Mouse (Mus musculus) cerebellum, postnatal 4 days (tissue): ENCODE measurements at regions not wholly inside any gene's neighbourhood (a gene's known extent, or its start where the extent isn't known, plus 50 kb on each side); places are given as distances from the start of the nearest gene placed in this dataset.

ENCODE experiments used
- DNase-seq, 2 experiments: peaks; one replicate each; pipeline ENCODE4 v3.0.0; 2022; ENCODE audit warnings: low spot score in 2 of 2, mixed read lengths in 1 of 2

DNA sequence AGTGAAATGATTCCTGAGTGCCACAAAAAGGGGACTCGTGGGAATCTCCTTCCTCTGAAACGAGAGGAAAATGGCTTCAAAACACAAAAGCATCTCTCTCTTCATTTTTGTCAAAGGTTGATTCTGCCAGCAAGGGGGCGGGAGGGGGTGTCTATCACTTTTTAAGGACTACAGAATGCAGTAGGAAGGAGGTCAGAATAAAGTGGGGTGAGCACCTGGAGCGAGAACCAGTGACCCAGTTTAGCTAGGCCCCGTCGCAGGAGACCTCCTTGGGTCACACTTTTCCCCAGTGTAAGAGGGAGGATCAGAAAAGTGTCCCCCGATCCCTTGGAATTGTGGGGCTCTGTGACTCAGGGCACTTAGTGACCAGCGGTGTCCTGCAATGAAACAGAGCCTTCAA is 133.1 kb downstream of the Tgfb2 start:
- no peak for DNase-seq

DNA sequence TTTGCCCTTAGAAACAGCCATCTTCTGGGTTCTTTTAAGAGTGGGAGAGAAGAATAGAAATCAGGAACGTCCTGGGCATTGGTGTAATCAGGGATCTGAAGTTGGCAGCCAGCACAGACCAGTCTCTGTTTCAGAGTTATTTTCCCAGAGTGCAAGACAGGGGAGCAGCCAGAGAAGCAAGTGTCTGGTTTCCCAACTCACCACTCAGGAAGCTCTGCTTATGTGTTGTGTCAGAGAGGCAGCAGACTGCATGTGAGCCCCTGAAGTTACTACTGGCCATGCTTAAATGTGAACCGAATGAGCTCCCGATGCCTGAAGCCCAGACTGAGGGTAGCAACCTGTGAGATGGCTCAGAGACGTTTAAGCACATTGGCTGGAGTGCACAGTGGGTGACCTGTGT is 133.7 kb downstream of the Tgfb2 start:
- no peak for DNase-seq

DNA sequence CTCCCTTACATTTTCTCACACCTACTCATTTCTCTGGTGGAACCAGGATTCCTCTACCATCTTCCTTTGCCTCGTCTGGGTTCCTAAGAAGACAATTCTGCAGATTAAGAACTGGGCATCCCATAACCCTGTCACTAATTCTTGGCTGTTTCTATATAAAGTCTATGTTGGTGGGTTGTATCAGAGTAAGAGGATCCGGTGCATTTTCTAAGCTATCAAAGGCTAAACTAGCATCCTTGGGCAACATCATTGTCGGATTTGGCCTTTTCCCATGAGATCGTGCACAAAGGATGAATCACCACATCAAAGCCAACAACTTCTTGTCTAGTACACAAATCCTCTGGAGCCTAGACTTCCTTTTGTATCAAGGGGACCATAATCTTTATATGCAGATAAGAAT is 137.3 kb downstream of the Tgfb2 start:
- DNase-seq, result no peak

DNA sequence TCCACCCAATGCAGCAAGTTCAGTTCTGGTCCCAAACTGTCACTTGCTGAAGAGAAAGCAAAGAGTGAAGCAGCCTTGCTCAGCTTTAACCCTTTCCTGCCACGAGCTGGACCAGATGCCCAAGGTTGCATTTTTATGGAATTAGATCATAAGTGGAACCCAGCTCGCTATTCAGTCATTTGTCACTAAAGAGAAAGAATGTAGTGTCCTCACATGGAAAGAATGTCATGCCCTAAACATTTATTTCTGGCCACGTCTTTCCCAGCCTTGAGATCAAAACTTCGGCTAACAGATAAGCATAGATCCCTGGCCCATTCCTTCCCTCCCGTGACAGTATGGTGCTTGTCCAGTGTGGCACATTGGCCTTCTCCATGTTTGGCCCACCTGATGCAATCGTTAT is 137.7 kb downstream of the Tgfb2 start:
- DNase-seq, result no peak

DNA sequence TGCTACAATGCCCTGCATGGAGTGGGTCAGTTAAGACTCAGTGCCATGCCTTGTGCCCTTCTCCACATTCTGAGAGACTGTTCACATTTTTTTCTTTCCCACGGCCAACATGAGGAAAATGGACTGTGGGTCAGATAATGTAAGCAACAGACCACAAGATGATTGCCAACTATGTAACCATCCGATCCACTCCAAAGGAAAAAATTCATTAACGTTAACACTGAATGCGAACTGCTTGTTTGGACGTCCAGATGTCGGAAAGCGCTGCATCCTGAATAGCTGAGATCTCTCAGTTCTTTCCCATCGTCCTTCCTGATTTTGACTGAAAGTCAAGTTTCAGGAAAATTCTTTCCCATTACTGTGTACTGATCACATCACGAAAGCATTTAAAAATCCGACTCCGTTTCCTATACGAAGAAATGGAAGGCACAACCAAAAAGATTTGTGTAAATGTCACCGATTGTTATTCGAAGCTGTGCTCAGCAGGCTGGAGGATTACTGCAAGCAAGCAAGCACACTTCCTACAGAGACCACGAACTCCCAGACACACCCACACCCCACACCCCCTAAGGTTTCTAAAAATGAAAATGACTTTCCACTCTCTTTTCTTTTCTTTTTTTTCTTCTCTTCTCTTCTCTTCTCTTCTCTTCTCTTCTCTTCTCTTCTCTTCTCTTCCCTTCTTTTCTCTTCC is 138.5 kb downstream of the Tgfb2 start:
- DNase-seq, result no peak

DNA sequence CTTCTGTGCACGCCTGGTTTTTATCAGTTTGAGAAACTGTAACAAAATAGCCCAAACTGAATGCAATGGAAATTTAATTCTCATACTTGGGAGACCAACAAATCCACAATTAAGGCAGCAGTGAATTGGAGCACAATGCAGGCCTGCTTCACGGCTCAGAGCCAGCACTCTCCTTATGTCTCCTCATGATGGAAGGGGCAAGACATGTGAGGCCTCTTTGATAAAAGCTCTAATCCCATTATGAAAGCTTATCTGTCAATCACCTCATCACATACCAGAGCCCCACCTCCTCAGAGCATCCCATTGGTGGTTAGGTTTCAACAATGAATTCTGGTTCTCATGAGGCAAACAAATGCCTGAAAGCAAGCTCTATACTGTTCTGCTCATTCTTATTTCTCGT is 143.8 kb downstream of the Tgfb2 start:
- no peak for DNase-seq

DNA sequence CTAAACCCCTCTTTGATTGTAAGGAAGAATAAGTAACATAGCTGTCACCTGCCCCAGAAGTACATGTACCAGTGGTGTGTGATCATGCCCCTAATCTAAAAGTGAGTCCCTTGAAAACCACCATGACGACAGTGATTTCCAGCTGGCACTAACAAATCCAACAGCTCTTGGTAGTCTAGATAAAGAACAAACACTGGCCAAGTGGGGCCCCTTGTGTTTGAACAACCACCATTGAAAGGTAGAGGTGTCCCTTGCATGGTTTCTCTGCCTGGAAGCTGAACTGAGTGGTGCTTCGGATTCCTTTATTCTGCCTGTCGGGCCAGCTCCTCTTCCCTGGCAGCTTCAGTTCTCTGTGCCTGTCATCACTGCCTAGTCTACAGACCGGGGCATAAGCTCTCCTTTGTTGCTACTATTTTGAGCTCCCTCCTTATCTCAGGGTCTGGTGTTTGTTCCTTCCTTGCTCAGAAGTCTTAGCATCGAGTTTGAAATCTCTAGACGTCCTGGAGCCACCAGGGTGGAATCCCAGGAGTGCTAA is 150.3 kb downstream of the Tgfb2 start:
- no peak for DNase-seq

DNA sequence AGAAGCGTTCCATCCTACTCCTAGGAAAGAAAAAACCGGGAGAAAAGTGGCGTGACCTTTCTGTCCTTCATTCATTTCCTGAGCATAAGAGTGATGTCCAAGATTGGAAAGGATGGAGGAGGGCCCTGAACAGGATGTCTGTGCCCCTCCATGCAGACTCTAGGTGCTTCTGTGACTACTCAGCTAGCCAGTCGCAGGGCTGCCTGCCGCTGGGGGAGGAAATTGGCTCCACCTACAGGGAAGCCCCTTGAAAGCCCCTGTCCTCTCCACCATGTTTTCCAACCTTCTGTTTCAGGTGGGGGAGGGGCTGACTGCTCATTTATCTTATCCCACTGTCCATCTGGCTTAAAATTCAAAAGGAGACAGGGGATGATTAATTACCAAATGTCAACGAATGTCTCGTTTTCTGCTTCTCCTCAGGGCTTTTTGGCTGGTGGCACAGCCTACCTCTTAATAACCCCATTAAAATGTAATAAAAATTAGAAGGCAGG is 151.2 kb downstream of the Tgfb2 start:
- DNase-seq, result peak in 1 of 2 experiments; percentile 30

DNA sequence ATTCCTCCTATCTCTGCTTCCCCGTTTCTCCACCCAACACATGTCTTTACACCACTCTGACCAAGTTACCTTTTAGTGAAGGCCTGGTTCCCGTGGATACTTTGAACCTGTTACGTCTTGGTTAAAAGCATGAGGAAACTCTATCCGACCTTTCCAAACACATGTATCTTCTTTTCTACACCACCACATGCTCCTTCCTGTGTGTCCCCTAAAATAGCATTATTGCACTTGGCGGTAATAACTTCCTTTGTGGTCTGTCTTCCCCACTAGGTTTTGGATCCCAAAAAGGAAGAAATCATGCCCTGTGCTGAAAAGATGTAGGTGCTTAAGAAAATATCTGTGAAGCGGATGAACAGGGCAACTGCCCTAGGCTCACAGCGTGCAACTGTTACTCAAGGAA is 153.1 kb downstream of the Tgfb2 start:
- DNase-seq, result no peak

DNA sequence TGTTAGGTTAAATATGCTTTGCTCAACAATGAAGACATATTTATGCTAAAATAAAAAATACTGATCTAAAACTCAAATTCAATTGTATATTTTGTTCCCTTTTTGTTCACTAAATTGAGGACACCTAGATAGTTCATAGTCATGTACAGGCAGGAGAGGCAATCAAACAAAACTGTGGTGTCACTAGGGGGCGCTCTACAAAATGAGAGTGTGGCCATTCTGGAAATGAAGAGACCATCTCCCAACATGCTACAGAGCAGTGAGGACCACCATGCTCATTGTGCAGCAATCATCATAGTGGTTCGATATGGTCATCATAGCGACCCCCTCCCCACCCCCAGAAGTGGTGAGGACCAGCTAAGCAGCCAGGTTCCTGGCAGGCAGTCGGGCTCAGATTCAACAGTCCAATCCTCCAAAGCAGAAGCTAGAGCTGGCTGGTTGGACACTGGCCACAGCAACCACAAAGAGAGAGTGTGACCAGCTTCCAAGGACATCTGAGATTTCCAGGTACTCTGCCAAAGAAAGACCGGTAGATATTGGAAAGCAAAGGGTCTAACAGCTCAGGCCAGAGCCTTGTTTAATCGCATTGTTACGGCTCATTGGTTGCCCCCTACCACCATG is 155.4 kb downstream of the Tgfb2 start:
- DNase-seq, result peak; percentile 41 to 68

DNA sequence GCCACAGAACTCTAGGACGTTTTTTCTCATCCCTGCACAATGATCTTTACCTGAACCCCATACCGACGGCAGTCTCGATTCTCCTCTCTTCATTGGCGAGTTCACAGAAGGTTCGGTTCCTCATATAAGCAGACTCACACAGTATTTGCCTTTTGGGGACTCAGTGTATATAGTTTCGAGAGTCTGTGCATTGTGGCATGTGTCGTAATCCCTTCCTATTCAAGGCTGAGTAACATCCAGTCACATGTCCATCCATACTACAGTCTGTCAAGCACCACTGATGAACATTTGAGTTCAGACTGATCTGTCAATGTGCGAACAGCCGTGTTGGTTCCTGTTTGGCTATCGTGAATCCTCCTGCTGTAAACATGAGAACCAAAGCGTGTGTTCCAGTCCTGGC is 156.6 kb downstream of the Tgfb2 start:
- DNase-seq, result no peak

DNA sequence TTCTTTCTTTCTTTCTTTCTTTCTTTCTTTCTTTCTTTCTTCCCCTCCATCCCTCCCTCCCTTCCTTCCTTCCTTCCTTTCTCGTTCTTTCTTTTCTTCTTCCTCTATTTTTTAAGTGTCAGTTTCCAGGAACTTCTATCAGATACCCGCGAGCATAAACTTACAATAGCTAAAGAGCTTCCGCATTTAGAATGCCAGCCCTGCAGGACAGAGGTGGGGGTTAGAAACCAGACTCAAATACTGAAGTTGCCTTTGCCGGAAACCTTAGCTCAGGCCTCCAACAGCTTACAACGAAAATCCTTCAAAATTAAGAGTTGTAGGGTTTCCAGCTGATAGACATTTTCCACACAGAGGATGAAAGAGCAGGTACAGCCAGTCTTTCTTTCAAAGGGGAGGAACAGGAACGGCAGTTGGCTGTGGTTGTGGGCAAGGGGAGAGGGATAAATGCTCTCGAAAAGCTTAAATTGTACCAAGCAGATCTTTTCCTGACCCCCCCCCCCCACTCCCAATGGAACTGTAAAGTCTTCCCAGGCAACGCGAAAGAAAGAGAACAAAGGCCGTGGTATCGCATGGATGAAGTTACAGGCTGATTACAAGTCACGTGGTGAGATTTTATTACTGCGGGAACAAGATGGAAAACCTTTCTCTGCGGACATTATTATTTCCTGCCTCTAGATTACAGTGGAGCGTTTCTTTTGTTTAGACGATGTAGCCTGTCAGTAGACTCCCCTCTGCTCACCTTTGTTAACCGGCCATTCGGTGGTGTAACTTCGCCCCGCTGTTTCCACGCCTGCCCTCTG is 159.2 kb downstream of the Tgfb2 start:
- no peak for DNase-seq

DNA sequence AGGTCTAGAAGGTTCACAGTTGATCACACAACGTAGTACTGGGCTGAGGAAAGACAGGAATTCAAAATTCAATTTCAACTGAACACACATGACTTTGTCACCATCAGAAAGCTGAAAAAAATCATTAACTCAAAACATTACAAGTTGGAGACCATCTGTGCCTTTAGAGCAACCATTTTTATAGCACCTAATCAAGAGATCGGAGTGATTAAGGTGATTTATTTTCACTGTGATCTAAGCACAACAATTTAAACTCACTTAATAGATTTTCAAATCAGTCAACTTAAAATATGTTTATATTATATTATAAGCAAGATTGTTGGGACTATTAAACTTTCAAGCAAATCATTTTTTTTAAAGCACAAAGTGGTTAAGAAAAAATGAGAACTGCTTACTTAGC is 165.7 kb downstream of the Tgfb2 start:
- no peak for DNase-seq

DNA sequence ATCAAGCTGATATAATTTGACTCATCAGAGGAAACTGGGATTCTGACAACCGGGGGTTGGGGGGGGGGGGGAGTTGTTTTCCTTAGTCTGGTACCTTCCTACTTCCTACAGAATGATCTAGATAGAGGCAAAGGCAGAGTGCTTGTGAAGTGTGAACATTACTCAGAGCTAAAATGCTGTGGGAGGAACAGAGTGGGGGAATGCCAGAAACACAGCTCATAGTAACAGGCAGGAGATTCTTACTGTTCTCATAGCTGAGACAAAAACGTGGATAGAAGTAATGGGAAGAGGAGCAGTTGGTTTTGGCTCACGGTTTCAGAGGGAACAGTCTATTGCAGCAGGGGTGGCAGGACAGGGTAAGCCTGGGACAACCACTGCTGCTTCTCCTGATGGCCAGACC is 167.6 kb downstream of the Tgfb2 start:
- no peak for DNase-seq

DNA sequence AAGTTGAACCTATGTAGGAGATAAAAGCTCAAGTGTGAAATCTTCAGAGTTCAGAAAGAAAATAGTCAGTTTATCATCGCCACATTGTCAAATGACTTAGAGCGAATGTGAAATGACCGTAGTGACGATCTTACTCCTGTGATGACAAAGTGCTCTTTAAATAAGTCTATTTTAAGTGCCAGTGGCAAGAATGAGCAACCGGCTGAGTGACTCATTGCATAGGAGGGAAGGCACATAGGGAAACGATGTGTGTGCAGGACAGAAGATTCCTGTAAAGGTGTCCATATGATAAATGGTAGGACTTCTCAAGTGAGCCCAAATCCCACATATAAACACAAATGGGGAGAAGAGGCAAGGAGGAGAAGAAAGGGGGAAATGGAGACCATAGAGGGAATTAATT is 189.8 kb downstream of the Tgfb2 start:
- DNase-seq, result no peak

DNA sequence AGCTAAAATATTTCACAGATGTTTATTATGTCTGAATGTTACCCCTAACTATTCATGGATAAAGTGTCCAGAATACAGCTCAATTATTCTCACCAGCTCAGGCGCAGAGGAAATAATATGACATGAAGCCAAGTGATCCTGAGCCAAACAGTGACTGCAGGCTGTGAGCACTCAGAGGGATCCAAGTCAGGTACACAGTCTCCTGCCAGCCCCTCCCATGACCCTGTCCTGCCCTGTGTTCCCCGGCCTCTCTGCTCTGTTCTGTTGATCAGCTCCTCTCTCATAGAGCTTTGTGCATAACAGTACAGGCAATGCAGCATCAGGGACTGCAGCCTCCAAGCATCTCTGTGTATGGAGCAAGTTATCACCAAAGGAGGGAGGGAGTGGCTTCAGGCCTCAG is 190.7 kb downstream of the Tgfb2 start:
- no peak for DNase-seq

DNA sequence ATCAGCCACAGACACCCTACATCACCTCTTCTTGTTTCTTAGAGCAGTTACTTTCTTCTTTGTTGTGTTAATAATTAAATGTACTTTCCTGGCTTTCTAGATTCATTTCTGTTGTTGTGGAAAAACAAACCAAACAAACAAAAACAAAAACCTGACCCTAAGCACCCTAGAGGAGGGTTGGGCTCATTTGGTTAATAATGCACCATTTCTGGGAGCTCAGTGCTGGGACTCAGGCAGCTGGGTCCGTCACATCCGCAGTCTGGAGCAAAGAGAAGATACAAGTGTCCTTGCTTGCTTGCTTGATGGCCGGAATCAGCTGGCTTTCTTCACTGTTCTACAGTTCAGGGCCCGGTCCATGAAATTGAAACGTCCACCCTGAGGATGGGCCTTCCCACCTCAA is 191.9 kb downstream of the Tgfb2 start:
- no peak for DNase-seq

DNA sequence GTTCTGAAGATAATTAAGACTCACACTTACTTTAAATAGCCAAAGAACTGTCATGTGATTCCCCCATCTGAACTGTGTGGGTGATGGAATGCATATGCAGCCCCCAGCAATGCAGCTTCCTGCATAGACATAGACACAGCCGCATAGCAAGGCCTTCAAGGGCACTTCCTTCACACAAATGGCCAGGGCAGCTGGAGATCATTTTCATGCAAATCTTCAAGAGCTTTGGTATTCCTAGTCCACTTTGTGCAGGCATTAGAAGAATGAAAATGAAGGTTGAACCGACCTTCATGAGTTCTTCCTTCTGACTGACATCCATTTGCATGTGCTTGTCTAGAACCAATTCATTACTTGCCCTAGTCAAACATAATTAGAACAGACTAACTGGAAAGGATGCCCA is 195.3 kb downstream of the Tgfb2 start:
- DNase-seq, result no peak

DNA sequence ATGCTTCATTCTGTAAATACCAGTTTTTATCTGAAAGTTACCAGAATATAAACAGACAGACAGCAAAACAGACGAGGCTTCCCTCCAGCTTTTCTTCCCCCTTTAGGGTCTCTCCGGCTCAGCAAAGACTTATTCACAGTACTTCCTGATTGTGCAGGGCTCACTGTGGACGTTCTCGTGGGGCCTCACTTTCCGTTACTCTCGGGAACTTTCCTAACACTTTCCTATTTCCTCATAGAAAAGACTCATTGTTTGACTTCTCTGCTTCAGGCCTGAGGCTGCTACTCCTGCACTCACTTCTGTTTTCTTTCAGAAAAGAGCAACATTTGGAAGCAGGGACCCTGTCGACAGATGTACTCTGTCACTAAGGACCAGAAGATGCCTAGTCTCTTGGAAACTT is 197.4 kb downstream of the Tgfb2 start:
- no peak for DNase-seq

DNA sequence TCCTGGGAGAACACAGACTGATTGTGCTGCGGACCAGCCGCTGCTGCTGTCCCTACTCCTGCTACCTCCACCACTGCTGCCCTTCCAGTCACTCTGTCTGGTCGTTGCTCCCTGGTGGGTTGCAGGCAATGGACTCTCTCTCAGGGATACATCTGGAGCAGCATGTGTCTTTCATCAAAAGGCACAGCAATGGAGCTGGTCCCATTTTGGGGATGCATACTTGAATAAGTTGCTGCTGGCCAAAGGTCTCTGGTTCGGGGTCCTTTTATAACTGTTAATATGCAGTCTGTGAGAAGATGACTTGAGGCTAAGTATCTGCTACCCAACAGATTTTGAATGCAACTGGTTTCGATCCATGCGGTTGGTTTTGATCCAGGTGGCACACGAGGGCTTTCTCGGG is 197.8 kb downstream of the Tgfb2 start:
- DNase-seq, result no peak

DNA sequence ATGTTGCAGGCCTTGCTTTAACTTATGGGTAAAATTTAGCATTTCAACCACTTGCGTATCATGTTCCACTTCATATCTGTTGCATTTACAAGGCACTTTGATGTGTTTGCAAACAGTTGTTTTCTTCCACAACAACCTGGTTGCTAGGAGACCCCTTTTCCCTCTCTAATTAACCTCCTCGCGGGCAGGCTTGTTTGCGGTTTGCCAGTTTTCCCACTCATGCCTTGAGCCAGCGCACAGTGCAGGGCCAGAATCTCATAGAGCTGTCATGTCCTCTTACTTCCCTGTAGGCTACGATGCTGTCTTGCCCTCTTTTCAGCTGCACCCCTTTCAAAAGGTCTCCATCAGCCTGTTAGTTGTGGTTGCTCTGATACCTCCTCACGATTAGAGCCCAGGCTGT is 199.3 kb downstream of the Tgfb2 start:
- DNase-seq, result peak in 1 of 2 experiments; percentile 16

DNA sequence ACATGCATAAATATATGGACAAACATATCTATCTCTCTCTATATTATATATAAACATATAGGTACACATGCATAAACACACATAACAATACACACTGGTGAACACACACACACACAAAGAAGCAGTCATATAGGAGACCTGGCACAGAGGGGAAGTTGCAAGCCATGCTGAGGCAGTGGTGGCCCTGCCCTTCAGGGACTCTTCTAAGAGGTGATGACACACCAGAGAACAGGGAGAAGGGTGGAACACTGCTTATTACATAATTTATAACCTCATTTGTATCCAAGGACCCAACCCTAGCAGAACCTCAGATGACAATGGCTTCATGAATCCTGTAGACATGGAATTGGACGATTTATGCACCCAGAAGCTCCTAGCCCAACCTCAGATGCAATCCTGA is 199.9 kb downstream of the Tgfb2 start:
- no peak for DNase-seq
